Mouse (Mus musculus): ENCODE data around the gene Rpa1.

GRCm38 (mm10) chr11:75318351-75319221 lies 29.5 kb downstream of the Rpa1 start:
- no peak for TF ChIP-seq CTCF (IDR thresholded peaks at IDR 0.05; ENCODE audit: low read depth)
- no peak for TF ChIP-seq EP300 (IDR thresholded peaks at IDR 0.05; ENCODE audit: low read depth)
